Mouse (Mus musculus) embryonic fibroblast, embryonic 13.5 days (primary cell): Measurements from ENCODE around the gene Nek3.

Experiments
- CTCF ChIP-seq: IDR thresholded peaks from 2 replicates; pipeline ENCODE4 v1.5.1; 2011; ENCODE audit warnings: mild to moderate bottlenecking, control low read depth, low read length, moderate library complexity, borderline replicate concordance; ENCODE audit not compliant: insufficient read depth
- POLR2A ChIP-seq: IDR thresholded peaks from 2 replicates; pipeline ENCODE4 v1.6.1; 2011; ENCODE audit warnings: low read depth, mild to moderate bottlenecking, control low read depth, low read length, moderate library complexity

GRCm38 (mm10) chr8:22150345-22150663 lies 15.9 kb downstream of the Nek3 start:
- no peak for TF ChIP-seq CTCF
- TF ChIP-seq POLR2A: no peak
